Mouse (Mus musculus): Measurements from ENCODE around the gene Gm15155. TPM values are rescaled to one million over a fixed set of nuclear protein-coding genes. Genes with fewer than 3 reads are reported as not detected.
"Not testable (repeated sequence)": the region's sequence is repeated elsewhere in the genome, so short reads cannot be mapped to it uniquely, and the experiment has no call there.

Gm15155 gene
- polyA plus RNA-seq, 1 experiment: not detected

DNA sequence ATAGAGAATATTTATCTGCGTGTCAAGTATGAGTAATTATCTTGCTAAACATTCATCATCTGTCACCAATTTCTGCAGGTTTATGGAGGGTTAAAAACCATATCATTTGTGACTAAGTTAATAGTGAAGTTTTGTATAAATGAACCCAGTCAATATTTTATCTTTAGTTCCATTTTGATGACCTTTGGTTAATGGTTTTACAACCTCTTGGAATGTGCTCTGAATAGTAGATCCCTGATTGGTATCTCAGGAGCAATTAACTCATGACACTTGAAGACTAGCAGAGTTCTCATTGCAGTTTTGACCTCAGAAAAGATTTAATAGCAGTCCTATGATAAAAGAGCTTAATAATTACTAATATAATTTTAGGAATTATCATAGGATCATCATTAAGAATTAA, 385.2 kb downstream of the Gm15155 start:
- no peak for DNase-seq (ENCODE audit: low spot score)

DNA sequence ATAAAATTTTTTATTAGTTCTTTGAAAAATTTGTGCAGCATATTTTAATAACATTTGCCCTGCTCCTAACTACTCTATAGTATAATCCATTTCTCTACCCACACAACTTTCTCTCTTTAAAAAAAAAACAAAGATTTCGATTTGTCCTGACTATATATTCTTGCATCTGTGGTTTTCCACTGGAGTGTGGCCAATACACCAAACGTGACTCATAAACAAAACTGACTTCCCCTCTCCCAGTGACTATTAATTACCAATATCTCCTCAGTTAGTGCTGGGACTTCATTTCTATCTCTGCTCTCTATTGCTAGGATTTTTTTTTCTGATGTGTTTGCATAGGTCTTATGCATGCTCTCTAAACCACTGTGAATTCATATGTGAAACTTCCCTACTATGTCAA, 531.2 kb downstream of the Gm15155 start:
- no peak for DNase-seq (ENCODE audit: low spot score)

- DNase-seq (ENCODE audit: low spot score): no peak
These were observed 547.0 kb downstream of the Gm15155 start for GRCm38 (mm10) chrX:156171587-156171986.

GRCm38 (mm10) chrX:156303806-156304205, 679.3 kb downstream of the Gm15155 start:
- not testable (repeated sequence) for DNase-seq (ENCODE audit: low spot score)

Other genes with a start within 250 kb of the Gm15155 start
- gene Ptchd1, start 927 bp upstream of the Gm15155 start, polyA plus RNA-seq (2012; rRNA removed): 2.5 and 4.0 TPM in 2 replicates